Mouse (Mus musculus) forebrain, embryonic 14.5 days (tissue): Measurements from ENCODE around the gene Trim12a. TPM values are rescaled to one million over a fixed set of nuclear protein-coding genes. Genes with fewer than 3 reads are reported as not detected.
"Not testable (repeated sequence)": the region's sequence is repeated elsewhere in the genome, so short reads cannot be mapped to it uniquely, and the experiment has no call there.

Experiments used
- ATAC-seq: fragments of 200-750 bp; cut with Nextera tagmentation; 2 replicates; pipeline ENCODE4 v1.8.0; 2017; ENCODE audit warnings: mild to moderate bottlenecking, moderate library complexity
- DNase-seq: peaks from one replicate; pipeline ENCODE4 v3.0.0-alpha.2; 2015; ENCODE audit warnings: low spot score
- H3K27ac ChIP-seq: fragments of 300-500 bp; sonication (generic); 2 replicates; pipeline ENCODE4 v1.5.1; 2014; ENCODE audit warnings: low read depth, mild to moderate bottlenecking, control low read depth, low read length, moderate library complexity
- H3K27me3 ChIP-seq: fragments of 300-500 bp; sonication (generic); replicated peaks from 2 replicates; pipeline ENCODE4 v1.6.1; 2014; ENCODE audit warnings: low read length, control low read depth, mixed read lengths; ENCODE audit not compliant: control insufficient read depth, insufficient read depth
- H3K36me3 ChIP-seq: fragments of 300-500 bp; sonication (generic); 2 replicates; pipeline ENCODE4 v1.6.1; 2014; ENCODE audit warnings: low read length, control low read depth; ENCODE audit not compliant: control insufficient read depth, insufficient read depth
- H3K4me1 ChIP-seq: fragments of 300-500 bp; sonication (generic); 2 replicates; pipeline ENCODE4 v1.6.1; 2014; ENCODE audit warnings: antibody characterized with exemption, low read length, control low read depth; ENCODE audit not compliant: control insufficient read depth, insufficient read depth
- H3K4me2 ChIP-seq: fragments of 300-500 bp; sonication (generic); 2 replicates; pipeline ENCODE4 v1.6.1; 2014; ENCODE audit warnings: mild to moderate bottlenecking, control low read depth, low read length
- H3K4me3 ChIP-seq: fragments of 300-500 bp; sonication (generic); 2 replicates; pipeline ENCODE4 v1.5.1; 2014; ENCODE audit warnings: low read depth, low read length, control low read depth
- H3K9ac ChIP-seq: fragments of 300-500 bp; sonication (generic); 2 replicates; pipeline ENCODE4 v1.6.1; 2014; ENCODE audit warnings: mild to moderate bottlenecking, low read length, control low read depth, moderate library complexity
- H3K9me3 ChIP-seq: fragments of 300-500 bp; sonication (generic); replicated peaks from 2 replicates; pipeline ENCODE4 v1.6.1; 2016; ENCODE audit warnings: low read length, control low read depth, mixed read lengths; ENCODE audit not compliant: control insufficient read depth
- WGBS: fragments of 180-500 bp; shearing (Covaris S2); extraction: QIAGEN DNeasy Blood & Tissue Kit; methylation state at CpG from one replicate; pipeline ENCODE4 v1.1.7; 2014; 5-methylcytosine and 5-hydroxymethylcytosine counted together
- polyA plus RNA-seq: library from polyadenylated mRNA; unstranded; fragments of >200 nt; fragmentation: Nextera tagmentation; extraction: Ambion mirVana; gene quantifications from 2 replicates; pipeline ENCODE4 v1.2.1, GENCODE M21; 2014

The Trim12a gene
- polyA plus RNA-seq, result 1.4 and 1.7 TPM in 2 replicates

- not testable (repeated sequence) for H3K27ac ChIP-seq, DNase-seq, H3K4me1 ChIP-seq, H3K36me3 ChIP-seq, H3K9me3 ChIP-seq, H3K9ac ChIP-seq, ATAC-seq, H3K27me3 ChIP-seq, H3K4me3 ChIP-seq
- WGBS, result 26% methylated on average over 4 of the region's 4 CpGs
- peak within 1 kb of the TSS; percentile 6; the same call in 1 of the 2 replicates for H3K4me2 ChIP-seq
Observed at GRCm38 (mm10) chr7:104315369-104316080, at the start of gene Trim12a. Gene Trim12a (minus strand): TSS chr7:104315466.

GRCm38 (mm10) chr7:104353600-104353967 is 38.3 kb upstream of the Trim12a start:
- Histone ChIP-seq H3K9ac (no peak overlapping the region), H3K36me3 (no peaks in the 10 kb centered on the region), H3K4me1 (no peaks in the 10 kb centered on the region), H3K27me3 (no peaks in the 10 kb centered on the region), H3K4me2 (no peak overlapping the region; the same call in 1 of the 2 replicates), H3K4me3 (no peak overlapping the region), H3K27ac (no peak overlapping the region), H3K9me3 (no peaks in the 10 kb centered on the region)
- ATAC-seq (no peak), DNase-seq (no peak)
- 71% methylated on average over 2 of the region's 2 CpGs for WGBS

- 6% methylated on average over 14 of the region's 14 CpGs for WGBS
- ATAC-seq, result peak; percentile 90
Observed at GRCm38 (mm10) chr7:104352717-104353599, 37.7 kb upstream of the Trim12a start, which contains the start of gene Trim12c. Gene Trim12c (minus strand): TSS chr7:104353362.

GRCm38 (mm10) chr7:104348043-104348442 is 32.8 kb upstream of the Trim12a start:
- H3K4me3 ChIP-seq, H3K27me3 ChIP-seq, H3K9ac ChIP-seq, H3K36me3 ChIP-seq, H3K9me3 ChIP-seq, H3K4me1 ChIP-seq, H3K4me2 ChIP-seq, DNase-seq, H3K27ac ChIP-seq, ATAC-seq: not testable (repeated sequence)
- 93% methylated on average over 4 of the region's 4 CpGs for WGBS

More at GRCm38 (mm10) chr7:104352717-104353599, 37.7 kb upstream of the Trim12a start, which contains the start of gene Trim12c:
- Histone ChIP-seq H3K9me3 (no peaks in the 10 kb centered on the region), H3K36me3 (no peaks in the 10 kb centered on the region), H3K4me1 (no peaks in the 10 kb centered on the region), H3K27me3 (no peaks in the 10 kb centered on the region), H3K27ac (no peak within 1 kb of the TSS), H3K4me3 (peak within 1 kb of the TSS; percentile 20; the same call in 1 of the 2 replicates), H3K4me2 (peak within 1 kb of the TSS; percentile 42), H3K9ac (peak within 1 kb of the TSS; percentile 29; the same call in 1 of the 2 replicates)
- peak; percentile 54 for DNase-seq

- not testable (repeated sequence) for H3K4me2 ChIP-seq, ATAC-seq, H3K27ac ChIP-seq, H3K27me3 ChIP-seq, H3K4me1 ChIP-seq, DNase-seq, H3K36me3 ChIP-seq, H3K9me3 ChIP-seq, H3K9ac ChIP-seq, H3K4me3 ChIP-seq
- WGBS, result 85% methylated on average over 2 of the region's 4 CpGs
Observed at GRCm38 (mm10) chr7:104340744-104341143, 25.5 kb upstream of the Trim12a start.

- not testable (repeated sequence) for DNase-seq, H3K27me3 ChIP-seq, H3K9me3 ChIP-seq, H3K4me2 ChIP-seq, H3K27ac ChIP-seq, ATAC-seq, H3K4me1 ChIP-seq, H3K4me3 ChIP-seq, H3K9ac ChIP-seq, H3K36me3 ChIP-seq
- 94% methylated on average over 3 of the region's 3 CpGs for WGBS
Observed at GRCm38 (mm10) chr7:104335547-104335946, 20.3 kb upstream of the Trim12a start.

GRCm38 (mm10) chr7:104329171-104329570 is 13.9 kb upstream of the Trim12a start, which contains the start of gene Trim34b:
Gene Trim34b (plus strand): TSS chr7:104329471.
- H3K4me3 ChIP-seq, H3K4me1 ChIP-seq, H3K27ac ChIP-seq, H3K27me3 ChIP-seq, H3K4me2 ChIP-seq, DNase-seq, ATAC-seq, H3K9ac ChIP-seq, H3K36me3 ChIP-seq, H3K9me3 ChIP-seq: not testable (repeated sequence)
- WGBS, result 92% methylated on average over 2 of the region's 2 CpGs

- no peaks in the 10 kb centered on the region for H3K36me3 ChIP-seq
- no peak for ATAC-seq
- H3K9me3 ChIP-seq, result no peaks in the 10 kb centered on the region
- H3K4me1 ChIP-seq, result no peaks in the 10 kb centered on the region
- H3K4me2 ChIP-seq, result no peak overlapping the region
- no peaks in the 10 kb centered on the region for H3K27me3 ChIP-seq
- H3K4me3 ChIP-seq, result no peak overlapping the region
- no peak for DNase-seq
- no peak overlapping the region for H3K9ac ChIP-seq
- H3K27ac ChIP-seq, result no peak overlapping the region
- 82% methylated on average over 9 of the region's 9 CpGs for WGBS
Observed at GRCm38 (mm10) chr7:104322028-104322427, 6.8 kb upstream of the Trim12a start.
